Mouse (Mus musculus) CH12.LX (cell line): Measurements from ENCODE around the gene Dis3l.

ENCODE experiments used
- CTCF ChIP-seq, 2 experiments: IDR thresholded peaks in 1 of 2; conservative IDR thresholded peaks in 1 of 2; 2 replicates each; pipeline ENCODE4 v1.5.1; 2011 to 2012; ENCODE audit warnings: low read depth in 2 of 2, low read length in 2 of 2, improper control_type of control experiment in 1 of 2, inconsistent platforms in 1 of 2, mild to moderate bottlenecking in 1 of 2, moderate library complexity in 1 of 2
- EP300 ChIP-seq: IDR thresholded peaks from 2 replicates; pipeline ENCODE4 v1.6.1; 2011; ENCODE audit warnings: low read length, improper control_type of control experiment
- NRF1 ChIP-seq: IDR thresholded peaks from 2 replicates; pipeline ENCODE4 v1.6.1; 2014; ENCODE audit warnings: low read depth, mild to moderate bottlenecking, inconsistent platforms, low read length, improper control_type of control experiment, moderate library complexity
- POLR2A ChIP-seq: IDR thresholded peaks from 2 replicates; pipeline ENCODE4 v1.6.1; 2011; ENCODE audit warnings: low read depth, mild to moderate bottlenecking, improper control_type of control experiment, low read length
- TBP ChIP-seq: conservative IDR thresholded peaks from 2 replicates; pipeline ENCODE4 v1.6.1; 2011; ENCODE audit warnings: low read depth, low read length, improper control_type of control experiment

DNA sequence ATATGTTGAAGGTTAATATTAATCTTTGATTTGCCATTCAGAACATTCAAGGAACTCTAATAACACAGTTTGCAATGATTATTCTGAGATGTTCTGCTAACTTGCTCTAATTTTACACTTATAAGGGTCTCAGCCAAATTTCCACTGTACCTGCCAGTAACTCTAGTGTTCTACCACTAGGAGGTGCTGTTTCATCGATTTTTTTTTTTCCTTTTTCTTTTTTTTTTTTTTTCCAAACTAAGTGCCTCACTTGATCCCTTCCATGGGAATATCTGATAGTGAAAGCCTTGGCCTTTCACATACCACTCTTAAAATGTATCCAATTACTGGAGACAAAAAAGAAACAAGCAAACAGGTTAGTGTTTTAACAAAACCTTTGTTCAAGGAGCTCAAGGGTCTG lies 6.3 kb upstream of the Dis3l start:
- TF ChIP-seq NRF1 (no peak), CTCF (conservative IDR thresholded peaks at IDR 0.05 in 1 of 2, IDR thresholded peaks at IDR 0.05 in 1 of 2; ENCODE audit: low read depth in 2 of 2, low read length in 2 of 2) (peak; percentile 71 to 81), EP300 (no peak), TBP (no peak), POLR2A (no peak)
